Mouse (Mus musculus): ENCODE measurements around the gene Emc8. TPM values are rescaled to one million over a fixed set of nuclear protein-coding genes. Genes with fewer than 3 reads are reported as not detected.

The Emc8 gene
- polyA plus RNA-seq, 1 experiment, result not detected

GRCm38 (mm10) chr8:120622161-120622560 lies 46.2 kb downstream of the Emc8 start:
- WGBS, result 87% methylated on average over 14 of the region's 14 CpGs
- no peak overlapping the region for H3K4me3 ChIP-seq (ENCODE audit: insufficient read depth, low read depth, low read length)
- peaks cover 8% of the 10 kb centered on the region for H3K4me1 ChIP-seq (ENCODE audit: control insufficient read depth, insufficient read depth, low read length)
- TF ChIP-seq POLR2A (IDR thresholded peaks at IDR 0.05; ENCODE audit: insufficient read depth, low read depth, low read length) (no peak), CTCF (IDR thresholded peaks at IDR 0.05; ENCODE audit: insufficient read depth, low read depth, low read length) (no peak)
- H3K27ac ChIP-seq (ENCODE audit: insufficient read depth, low read depth, low read length), result no peak overlapping the region

- Histone ChIP-seq H3K4me1 (ENCODE audit: control insufficient read depth, insufficient read depth, low read length) (peaks cover 17% of the 10 kb centered on the region), H3K27ac (ENCODE audit: insufficient read depth, low read depth, low read length) (peak overlapping the region; percentile 81), H3K4me3 (ENCODE audit: insufficient read depth, low read depth, low read length) (no peak overlapping the region)
- 75% methylated on average over 7 of the region's 7 CpGs for WGBS
- no peak for TF ChIP-seq POLR2A (IDR thresholded peaks at IDR 0.05; ENCODE audit: insufficient read depth, low read depth, low read length)
- TF ChIP-seq CTCF (IDR thresholded peaks at IDR 0.05; ENCODE audit: insufficient read depth, low read depth, low read length), result no peak
Observed at GRCm38 (mm10) chr8:120620441-120620840, 47.9 kb downstream of the Emc8 start.

- Histone ChIP-seq H3K27ac (ENCODE audit: insufficient read depth, low read depth, low read length) (peak overlapping the region; percentile 81), H3K4me1 (ENCODE audit: control insufficient read depth, insufficient read depth, low read length) (peaks cover 17% of the 10 kb centered on the region), H3K4me3 (ENCODE audit: insufficient read depth, low read depth, low read length) (no peak overlapping the region)
- TF ChIP-seq CTCF (IDR thresholded peaks at IDR 0.05; ENCODE audit: insufficient read depth, low read depth, low read length) (no peak), POLR2A (IDR thresholded peaks at IDR 0.05; ENCODE audit: insufficient read depth, low read depth, low read length) (no peak)
- 55% methylated on average over 11 of the region's 11 CpGs for WGBS
Observed at GRCm38 (mm10) chr8:120619235-120620180, 48.9 kb downstream of the Emc8 start.

GRCm38 (mm10) chr8:120618110-120618509 lies 50.3 kb downstream of the Emc8 start:
- H3K27ac ChIP-seq (ENCODE audit: insufficient read depth, low read depth, low read length), result no peak overlapping the region; the same call in 1 of the 2 replicates
- WGBS, result 0% methylated on average over 6 of the region's 6 CpGs
- peak; percentile 76 for TF ChIP-seq CTCF (IDR thresholded peaks at IDR 0.05; ENCODE audit: insufficient read depth, low read depth, low read length)
- TF ChIP-seq POLR2A (IDR thresholded peaks at IDR 0.05; ENCODE audit: insufficient read depth, low read depth, low read length), result no peak
- peaks cover 17% of the 10 kb centered on the region for H3K4me1 ChIP-seq (ENCODE audit: control insufficient read depth, insufficient read depth, low read length)
- H3K4me3 ChIP-seq (ENCODE audit: insufficient read depth, low read depth, low read length), result no peak overlapping the region

- Histone ChIP-seq H3K4me3 (ENCODE audit: insufficient read depth, low read depth, low read length) (no peak overlapping the region), H3K4me1 (ENCODE audit: control insufficient read depth, insufficient read depth, low read length) (peaks cover 17% of the 10 kb centered on the region), H3K27ac (ENCODE audit: insufficient read depth, low read depth, low read length) (no peak overlapping the region)
- TF ChIP-seq POLR2A (IDR thresholded peaks at IDR 0.05; ENCODE audit: insufficient read depth, low read depth, low read length) (no peak), CTCF (IDR thresholded peaks at IDR 0.05; ENCODE audit: insufficient read depth, low read depth, low read length) (no peak)
- WGBS, result 41% methylated on average over 7 of the region's 8 CpGs
Observed at GRCm38 (mm10) chr8:120616663-120617626, 51.4 kb downstream of the Emc8 start.

GRCm38 (mm10) chr8:120614491-120614890 lies 53.9 kb downstream of the Emc8 start:
- no peak overlapping the region for H3K4me3 ChIP-seq (ENCODE audit: insufficient read depth, low read depth, low read length)
- WGBS, result 88% methylated on average over 3 of the region's 3 CpGs
- no peak overlapping the region for H3K27ac ChIP-seq (ENCODE audit: insufficient read depth, low read depth, low read length)
- TF ChIP-seq CTCF (IDR thresholded peaks at IDR 0.05; ENCODE audit: insufficient read depth, low read depth, low read length) (no peak), POLR2A (IDR thresholded peaks at IDR 0.05; ENCODE audit: insufficient read depth, low read depth, low read length) (no peak)
- peaks cover 17% of the 10 kb centered on the region for H3K4me1 ChIP-seq (ENCODE audit: control insufficient read depth, insufficient read depth, low read length)

GRCm38 (mm10) chr8:120610824-120611223 lies 57.5 kb downstream of the Emc8 start:
- H3K4me1 ChIP-seq (ENCODE audit: control insufficient read depth, insufficient read depth, low read length), result no peaks in the 10 kb centered on the region
- 82% methylated on average over 6 of the region's 6 CpGs for WGBS
- TF ChIP-seq CTCF (IDR thresholded peaks at IDR 0.05; ENCODE audit: insufficient read depth, low read depth, low read length) (no peak), POLR2A (IDR thresholded peaks at IDR 0.05; ENCODE audit: insufficient read depth, low read depth, low read length) (no peak)
- no peak overlapping the region for H3K4me3 ChIP-seq (ENCODE audit: insufficient read depth, low read depth, low read length)
- H3K27ac ChIP-seq (ENCODE audit: insufficient read depth, low read depth, low read length), result no peak overlapping the region

- Histone ChIP-seq H3K4me3 (ENCODE audit: insufficient read depth, low read depth, low read length) (no peak overlapping the region), H3K27ac (ENCODE audit: insufficient read depth, low read depth, low read length) (no peak overlapping the region), H3K4me1 (ENCODE audit: control insufficient read depth, insufficient read depth, low read length) (peaks cover 1% of the 10 kb centered on the region)
- WGBS, result 10% methylated on average over 7 of the region's 7 CpGs
- TF ChIP-seq CTCF (IDR thresholded peaks at IDR 0.05; ENCODE audit: insufficient read depth, low read depth, low read length) (0 out of 2 replicates have a peak, but pooled peaks have one; percentile 15), POLR2A (IDR thresholded peaks at IDR 0.05; ENCODE audit: insufficient read depth, low read depth, low read length) (no peak)
Observed at GRCm38 (mm10) chr8:120607885-120608284, 60.5 kb downstream of the Emc8 start.
